Mouse (Mus musculus) myocyte (in vitro differentiated cells): ENCODE results near the gene Spic.

Experiments used
- E2F4 ChIP-seq: IDR thresholded peaks from one replicate; pipeline ENCODE4 v1.6.1; 2011; ENCODE audit warnings: mild to moderate bottlenecking, control low read depth, moderate library complexity; ENCODE audit not compliant: insufficient read depth
- MAX ChIP-seq: IDR thresholded peaks from one replicate; pipeline ENCODE4 v1.6.1; 2011; ENCODE audit warnings: low read depth, mild to moderate bottlenecking, control low read depth
- MYOG ChIP-seq, 3 experiments: IDR thresholded peaks; one replicate each; pipeline ENCODE4 v1.6.1; 2011; ENCODE audit warnings: control low read depth in 2 of 3, low read depth in 2 of 3, mild to moderate bottlenecking in 2 of 3; ENCODE audit not compliant: insufficient read length in 2 of 3, control insufficient read depth in 1 of 3, insufficient read depth in 1 of 3
- POLR2A ChIP-seq: IDR thresholded peaks from one replicate; pipeline ENCODE4 v1.6.1; 2011; ENCODE audit warnings: low read depth, mild to moderate bottlenecking, control low read depth, moderate library complexity; ENCODE audit not compliant: insufficient read length
- POLR2AphosphoS2 ChIP-seq: IDR thresholded peaks from one replicate; pipeline ENCODE4 v1.6.1; 2011; ENCODE audit warnings: low read depth, control low read depth; ENCODE audit not compliant: insufficient read length
- REST ChIP-seq: IDR thresholded peaks from one replicate; pipeline ENCODE4 v1.6.1; 2011; ENCODE audit warnings: mild to moderate bottlenecking, control low read depth, moderate library complexity; ENCODE audit not compliant: insufficient read depth, insufficient read length
- USF1 ChIP-seq: IDR thresholded peaks from one replicate; pipeline ENCODE4 v1.6.1; 2011; ENCODE audit warnings: low read depth, mild to moderate bottlenecking, control low read depth, moderate library complexity

DNA sequence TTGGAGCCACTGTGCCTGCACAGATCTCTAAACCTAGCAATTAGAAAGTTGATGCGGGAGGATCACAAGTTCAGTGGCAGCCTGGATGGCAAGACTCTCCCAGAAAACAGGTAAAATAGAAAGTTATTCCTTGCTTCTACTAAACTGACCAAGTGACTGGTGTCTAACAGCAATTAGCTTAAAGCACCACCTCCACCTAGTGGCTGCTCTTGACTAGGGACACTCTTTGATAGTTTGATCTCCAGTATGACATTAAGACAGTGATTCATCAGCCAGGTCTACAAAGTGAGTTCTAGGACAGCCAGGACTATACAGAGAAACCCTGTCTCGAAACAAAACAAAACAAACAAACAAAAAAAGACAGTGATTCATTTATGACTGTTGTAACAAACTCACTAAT, 40.5 kb upstream of the Spic start:
- TF ChIP-seq POLR2AphosphoS2, result no peak
- TF ChIP-seq MAX, result no peak
- TF ChIP-seq POLR2A, result no peak
- no peak for TF ChIP-seq E2F4
- TF ChIP-seq MYOG (IDR thresholded peaks at IDR 0.05; ENCODE audit: control insufficient read depth in 1 of 3, insufficient read depth in 1 of 3, insufficient read length in 2 of 3, low read depth in 2 of 3), result no peak
- no peak for TF ChIP-seq REST
- TF ChIP-seq USF1, result no peak
